Mouse (Mus musculus) retina, postnatal 7 days (tissue): ENCODE results near the gene Psen1.

Source experiments
- DNase-seq: peaks from one replicate; pipeline ENCODE4 v3.0.0-alpha.2; 2012; ENCODE audit warnings: low read depth, low spot score

The Psen1 gene

GRCm38 (mm10) chr12:83687934-83688315, at the start of gene Psen1:
Gene Psen1 (plus strand): TSS chr12:83688152.
- DNase-seq = peak; percentile 90

GRCm38 (mm10) chr12:83641233-83641632, 46.7 kb upstream of the Psen1 start:
- no peak for DNase-seq

GRCm38 (mm10) chr12:83643116-83643515, 44.8 kb upstream of the Psen1 start:
- no peak for DNase-seq

GRCm38 (mm10) chr12:83650346-83650745, 37.6 kb upstream of the Psen1 start:
- DNase-seq = no peak

- no peak for DNase-seq
Measured at GRCm38 (mm10) chr12:83651414-83651813, 36.5 kb upstream of the Psen1 start.

- no peak for DNase-seq
Measured at GRCm38 (mm10) chr12:83685466-83685865, 2.5 kb upstream of the Psen1 start.

- no peak for DNase-seq
Measured at GRCm38 (mm10) chr12:83686575-83687350, 1.2 kb upstream of the Psen1 start.

- no peak for DNase-seq
Measured at GRCm38 (mm10) chr12:83688316-83689086, 549 bp downstream of the Psen1 start.

- no peak for DNase-seq
Measured at GRCm38 (mm10) chr12:83689087-83689432, 1.1 kb downstream of the Psen1 start.

GRCm38 (mm10) chr12:83694011-83694410, 6.1 kb downstream of the Psen1 start:
- no peak for DNase-seq

GRCm38 (mm10) chr12:83694669-83695068, 6.7 kb downstream of the Psen1 start:
- no peak for DNase-seq

- no peak for DNase-seq
Measured at GRCm38 (mm10) chr12:83698637-83699036, 10.7 kb downstream of the Psen1 start.

- no peak for DNase-seq
Measured at GRCm38 (mm10) chr12:83701608-83702007, 13.7 kb downstream of the Psen1 start.

- no peak for DNase-seq
Measured at GRCm38 (mm10) chr12:83702796-83703195, 14.8 kb downstream of the Psen1 start.

- no peak for DNase-seq
Measured at GRCm38 (mm10) chr12:83706951-83707350, 19.0 kb downstream of the Psen1 start.

GRCm38 (mm10) chr12:83708160-83709092, 20.5 kb downstream of the Psen1 start:
- no peak for DNase-seq

GRCm38 (mm10) chr12:83709934-83710333, 22.0 kb downstream of the Psen1 start:
- no peak for DNase-seq

GRCm38 (mm10) chr12:83713749-83714148, 25.8 kb downstream of the Psen1 start:
- DNase-seq = peak; percentile 34

- DNase-seq = no peak
Measured at GRCm38 (mm10) chr12:83716416-83717184, 28.6 kb downstream of the Psen1 start.

GRCm38 (mm10) chr12:83719431-83719830, 31.5 kb downstream of the Psen1 start:
- no peak for DNase-seq

GRCm38 (mm10) chr12:83721281-83721680, 33.3 kb downstream of the Psen1 start:
- no peak for DNase-seq
